Mouse (Mus musculus): Measurements from ENCODE around the gene Hspd1. TPM values are rescaled to one million over a fixed set of nuclear protein-coding genes. Genes with fewer than 3 reads are reported as not detected.

The Hspd1 gene
- polyA plus RNA-seq, 1 experiment from 2014 or later = 571 TPM

GRCm38 (mm10) chr1:55052355-55052953 lies 35.6 kb downstream of the Hspd1 start, which contains the start of gene Coq10b:
Gene Coq10b, plus strand, starts transcription at chr1:55052770.
- H3K9me3 ChIP-seq (replicated peaks) = no peaks in the 10 kb centered on the region
- WGBS = under 1% methylated on average over 46 of the region's 46 CpGs
- peaks cover 7% of the 10 kb centered on the region; the same call in 1 of the 2 replicates for H3K27me3 ChIP-seq (ENCODE audit: low read depth, poor library complexity, severe bottlenecking)
- peaks cover 14% of the 10 kb centered on the region for H3K36me3 ChIP-seq
- peak; percentile 99 for DNase-seq (ENCODE audit: low spot score)
- H3K4me3 ChIP-seq = peak within 1 kb of the TSS; percentile 66
- H3K27ac ChIP-seq (replicated peaks) = peak within 1 kb of the TSS; percentile 88
- peaks cover 22% of the 10 kb centered on the region for H3K4me1 ChIP-seq

GRCm38 (mm10) chr1:55051671-55052070 lies 36.4 kb downstream of the Hspd1 start:
- Histone ChIP-seq H3K9me3 (replicated peaks) (no peaks in the 10 kb centered on the region), H3K36me3 (peaks cover 9% of the 10 kb centered on the region), H3K4me3 (peak overlapping the region; percentile 66), H3K27ac (replicated peaks) (no peak overlapping the region), H3K27me3 (ENCODE audit: low read depth, poor library complexity, severe bottlenecking) (peaks cover 7% of the 10 kb centered on the region; the same call in 1 of the 2 replicates), H3K4me1 (peaks cover 22% of the 10 kb centered on the region)
- no peak for DNase-seq (ENCODE audit: low spot score)
- WGBS = 77% methylated on average over 3 of the region's 3 CpGs

DNA sequence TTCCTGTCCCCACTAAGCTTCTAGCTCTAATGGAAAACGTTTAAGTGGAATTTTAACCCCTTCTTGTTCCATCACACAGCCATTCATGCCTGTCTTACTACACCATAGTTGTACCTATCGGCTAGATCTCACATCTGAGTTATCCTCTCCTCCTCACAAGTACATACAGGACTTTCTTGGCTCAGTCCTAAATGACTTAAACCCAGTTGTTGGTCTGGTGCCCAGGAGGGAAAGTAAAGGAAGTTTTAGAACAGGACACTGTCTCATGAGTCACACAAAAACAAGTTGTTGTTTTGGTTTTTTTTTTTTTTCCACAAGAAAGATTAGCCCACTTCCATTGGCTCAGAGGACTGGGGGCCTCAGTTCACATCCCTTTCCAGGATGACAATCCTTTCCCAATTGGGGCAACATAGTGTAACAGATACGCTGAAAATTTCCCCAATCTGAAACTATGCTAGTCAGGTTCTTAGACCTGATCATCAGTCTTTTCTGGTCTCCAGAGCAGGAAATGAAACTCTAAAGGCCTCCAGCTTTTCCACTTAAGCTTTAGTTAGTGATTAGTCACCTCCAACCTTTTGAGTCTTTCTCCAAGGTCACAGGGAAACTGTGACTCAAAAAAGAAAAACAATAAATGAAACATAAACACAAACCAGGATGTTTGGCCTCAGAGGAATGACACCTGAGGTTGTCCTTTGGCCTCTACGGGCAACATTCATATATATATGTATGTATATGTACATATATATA lies 39.0 kb downstream of the Hspd1 start:
- Histone ChIP-seq H3K4me1 (peaks cover 15% of the 10 kb centered on the region), H3K4me3 (no peak overlapping the region), H3K36me3 (no peaks in the 10 kb centered on the region), H3K9me3 (replicated peaks) (no peaks in the 10 kb centered on the region), H3K27me3 (ENCODE audit: low read depth, poor library complexity, severe bottlenecking) (peaks cover 7% of the 10 kb centered on the region; the same call in 1 of the 2 replicates), H3K27ac (replicated peaks) (no peak overlapping the region)
- WGBS = 69% methylated on average over 4 of the region's 4 CpGs
- no peak for DNase-seq (ENCODE audit: low spot score)

GRCm38 (mm10) chr1:55043164-55043563 lies 44.9 kb downstream of the Hspd1 start:
- DNase-seq (ENCODE audit: low spot score) = no peak
- no peaks in the 10 kb centered on the region for H3K27me3 ChIP-seq (ENCODE audit: low read depth, poor library complexity, severe bottlenecking)
- H3K36me3 ChIP-seq = no peaks in the 10 kb centered on the region
- 81% methylated on average over 3 of the region's 3 CpGs for WGBS
- no peaks in the 10 kb centered on the region for H3K4me1 ChIP-seq
- H3K27ac ChIP-seq (replicated peaks) = no peak overlapping the region
- peaks cover 16% of the 10 kb centered on the region for H3K9me3 ChIP-seq (replicated peaks)
- no peak overlapping the region for H3K4me3 ChIP-seq

DNA sequence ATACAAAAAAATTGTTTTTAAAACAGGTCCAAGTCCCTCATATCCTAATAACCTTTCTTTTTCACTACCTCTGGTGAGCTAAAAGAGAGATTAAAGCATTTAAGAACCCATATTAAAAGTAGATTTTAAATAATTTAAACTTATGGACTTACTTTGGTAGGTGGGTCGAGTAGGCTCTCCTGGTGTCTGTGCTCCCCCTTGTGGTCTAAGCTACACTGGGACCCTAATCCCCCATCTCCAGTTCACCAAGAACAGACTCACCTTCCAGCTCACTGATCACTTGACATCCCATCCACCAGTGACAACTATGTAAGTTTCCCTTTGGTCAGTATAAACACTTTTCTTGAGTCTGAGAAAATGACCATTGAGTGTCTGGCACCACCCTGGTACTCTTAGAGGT lies 45.8 kb downstream of the Hspd1 start:
- Histone ChIP-seq H3K27ac (replicated peaks) (no peak overlapping the region), H3K27me3 (ENCODE audit: low read depth, poor library complexity, severe bottlenecking) (no peaks in the 10 kb centered on the region), H3K36me3 (no peaks in the 10 kb centered on the region), H3K9me3 (replicated peaks) (peaks cover 16% of the 10 kb centered on the region), H3K4me1 (no peaks in the 10 kb centered on the region), H3K4me3 (no peak overlapping the region)
- no peak for DNase-seq (ENCODE audit: low spot score)
- WGBS = 82% methylated on average over 1 of the region's 1 CpGs

GRCm38 (mm10) chr1:55041691-55042090 lies 46.4 kb downstream of the Hspd1 start:
- WGBS = 84% methylated on average over 4 of the region's 4 CpGs

DNA sequence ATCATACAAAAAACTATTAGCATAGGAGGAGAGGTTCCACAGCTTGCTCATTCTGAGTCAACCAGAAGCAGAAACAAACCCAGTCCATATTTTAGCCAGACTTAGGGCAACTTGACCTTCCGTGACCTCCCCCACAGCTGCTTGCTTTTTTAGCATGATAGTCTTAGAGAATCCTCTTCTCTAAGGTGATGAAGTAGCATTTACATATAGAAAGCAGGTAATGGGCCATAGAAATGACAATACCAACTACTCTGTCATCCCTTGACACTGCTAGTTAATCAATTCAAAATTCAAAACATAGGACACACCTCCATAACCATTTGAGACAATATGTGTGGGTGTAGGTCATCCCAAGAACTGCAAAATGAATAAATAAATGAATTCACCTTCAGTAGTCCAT lies 48.1 kb downstream of the Hspd1 start:
- no peaks in the 10 kb centered on the region for H3K36me3 ChIP-seq
- H3K27me3 ChIP-seq (ENCODE audit: low read depth, poor library complexity, severe bottlenecking) = no peaks in the 10 kb centered on the region
- no peak for DNase-seq (ENCODE audit: low spot score)
- H3K4me1 ChIP-seq = no peaks in the 10 kb centered on the region
- 94% methylated on average over 1 of the region's 1 CpGs for WGBS
- no peak overlapping the region for H3K27ac ChIP-seq (replicated peaks)
- H3K4me3 ChIP-seq = no peak overlapping the region
- H3K9me3 ChIP-seq (replicated peaks) = peaks cover 16% of the 10 kb centered on the region

More at GRCm38 (mm10) chr1:55041691-55042090, 46.4 kb downstream of the Hspd1 start:
- no peak for DNase-seq (ENCODE audit: low spot score)
- Histone ChIP-seq H3K9me3 (replicated peaks) (peaks cover 16% of the 10 kb centered on the region), H3K27ac (replicated peaks) (no peak overlapping the region), H3K36me3 (no peaks in the 10 kb centered on the region), H3K27me3 (ENCODE audit: low read depth, poor library complexity, severe bottlenecking) (no peaks in the 10 kb centered on the region), H3K4me1 (no peaks in the 10 kb centered on the region), H3K4me3 (no peak overlapping the region)

GRCm38 (mm10) chr1:55031026-55031779 lies 56.8 kb downstream of the Hspd1 start:
- no peak for DNase-seq (ENCODE audit: low spot score)
- no peaks in the 10 kb centered on the region for H3K36me3 ChIP-seq
- H3K9me3 ChIP-seq (replicated peaks) = no peaks in the 10 kb centered on the region
- H3K4me3 ChIP-seq = no peak overlapping the region
- H3K4me1 ChIP-seq = peaks cover 4% of the 10 kb centered on the region; the same call in 1 of the 2 replicates
- no peak overlapping the region for H3K27ac ChIP-seq (replicated peaks)
- no peaks in the 10 kb centered on the region for H3K27me3 ChIP-seq (ENCODE audit: low read depth, poor library complexity, severe bottlenecking)

GRCm38 (mm10) chr1:55029446-55029845 lies 58.6 kb downstream of the Hspd1 start:
- Histone ChIP-seq H3K36me3 (peaks cover 10% of the 10 kb centered on the region), H3K4me1 (peaks cover 15% of the 10 kb centered on the region), H3K27ac (replicated peaks) (no peak overlapping the region), H3K27me3 (ENCODE audit: low read depth, poor library complexity, severe bottlenecking) (no peaks in the 10 kb centered on the region), H3K9me3 (replicated peaks) (no peaks in the 10 kb centered on the region), H3K4me3 (no peak overlapping the region)
- DNase-seq (ENCODE audit: low spot score) = no peak
- 81% methylated on average over 4 of the region's 4 CpGs for WGBS

GRCm38 (mm10) chr1:55028512-55029249 lies 59.4 kb downstream of the Hspd1 start:
- DNase-seq (ENCODE audit: low spot score) = no peak
- no peaks in the 10 kb centered on the region for H3K9me3 ChIP-seq (replicated peaks)
- 88% methylated on average over 11 of the region's 11 CpGs for WGBS
- H3K4me3 ChIP-seq = no peak overlapping the region
- peaks cover 15% of the 10 kb centered on the region for H3K4me1 ChIP-seq
- peaks cover 18% of the 10 kb centered on the region for H3K36me3 ChIP-seq
- no peaks in the 10 kb centered on the region for H3K27me3 ChIP-seq (ENCODE audit: low read depth, poor library complexity, severe bottlenecking)
- H3K27ac ChIP-seq (replicated peaks) = no peak overlapping the region

DNA sequence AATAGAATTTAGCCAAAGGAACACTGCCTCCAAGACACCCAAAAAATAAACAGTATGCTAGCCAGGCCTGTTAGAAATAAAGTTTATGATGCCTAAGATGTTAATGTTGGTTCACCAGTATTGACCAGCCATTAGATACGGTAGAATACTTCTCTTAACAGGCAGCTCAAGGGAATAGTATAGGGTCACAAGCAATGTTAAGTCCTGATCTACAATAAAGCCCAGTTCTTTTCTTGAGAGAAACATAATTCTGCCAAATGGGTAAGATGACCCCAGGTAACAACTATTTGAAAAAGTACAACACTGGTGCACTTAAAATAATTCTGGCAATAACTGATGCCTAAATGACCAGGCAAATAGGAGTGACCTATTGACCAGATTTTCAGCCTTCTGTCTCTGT lies 60.1 kb downstream of the Hspd1 start:
- no peaks in the 10 kb centered on the region for H3K27me3 ChIP-seq (ENCODE audit: low read depth, poor library complexity, severe bottlenecking)
- 89% methylated on average over 1 of the region's 1 CpGs for WGBS

More for the DNA sequence above, 60.1 kb downstream of the Hspd1 start:
- Histone ChIP-seq H3K36me3 (peaks cover 25% of the 10 kb centered on the region), H3K9me3 (replicated peaks) (no peaks in the 10 kb centered on the region), H3K4me1 (peaks cover 15% of the 10 kb centered on the region), H3K4me3 (peak overlapping the region; percentile 98), H3K27ac (replicated peaks) (peak overlapping the region; percentile 99)
- DNase-seq (ENCODE audit: low spot score) = no peak

Data from midbrain, embryonic 10.5 days (tissue).